Mouse (Mus musculus) heart, adult 2 months (tissue): ENCODE data around the gene 9930111J21Rik2.

Experiments
- CTCF ChIP-seq: fragments of 200-600 bp; IDR thresholded peaks from 2 replicates; pipeline ENCODE4 v1.8.1; 2022; ENCODE audit warnings: antibody characterized with exemption, mild to moderate bottlenecking, moderate library complexity
- POLR2A ChIP-seq: fragments of 200-500 bp; IDR thresholded peaks from 2 replicates; pipeline ENCODE4 v1.6.1; 2011; ENCODE audit warnings: mild to moderate bottlenecking, low read depth, low read length, control low read depth; ENCODE audit not compliant: insufficient read depth

GRCm38 (mm10) chr11:49093861-49094660 lies 43.0 kb upstream of the 9930111J21Rik2 start:
- no peak for TF ChIP-seq CTCF
- no peak for TF ChIP-seq POLR2A
